Mouse (Mus musculus) CH12F3 (cell line): Measurements from ENCODE around the gene Srsf10.

Experiments used
- in situ Hi-C: fragments of 300-500 bp; cut with MboI; formaldehyde crosslinking; loops from 2 replicates; pipeline ENCODE4 v1.14.3; 2020; ENCODE audit warnings: low sequenced_read_pairs

Srsf10 gene

DNA sequence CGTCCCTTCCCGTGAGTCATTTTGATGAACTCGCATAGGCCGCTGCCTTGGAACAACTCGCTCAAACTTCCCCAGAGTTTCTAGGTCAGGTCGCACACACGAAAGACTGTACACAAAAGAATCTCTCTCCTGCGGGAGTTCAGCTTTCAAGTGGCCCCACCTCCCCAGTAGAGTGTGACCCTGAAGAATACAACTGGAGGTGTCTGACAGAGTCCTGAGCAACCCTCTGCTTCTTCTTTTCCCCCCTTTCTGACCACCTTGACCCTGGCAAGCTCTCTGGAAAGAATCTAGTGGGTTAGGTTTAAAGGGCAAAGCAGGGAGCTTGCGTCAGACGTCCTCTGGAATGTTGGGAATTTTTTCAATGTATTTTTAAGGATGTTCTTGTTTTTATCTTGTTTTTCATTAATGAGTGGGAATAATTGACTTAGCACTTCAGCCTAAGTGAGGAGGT is 27.9 kb downstream of the Srsf10 start:
- in situ Hi-C loops: loop anchor here (5.0 kb wide), 1 partner anchor 34 kb away; no protein-coding TSS in a partner anchor

GRCm38 (mm10) chr4:135883881-135884516 is 28.5 kb downstream of the Srsf10 start:
- in situ Hi-C loops: loop anchor here (5.0 kb wide), 1 partner anchor 33 kb away; no protein-coding TSS in a partner anchor

- in situ Hi-C loops: loop anchor here (5.0 kb wide), 1 partner anchor 33 kb away; no protein-coding TSS in a partner anchor
Measured at GRCm38 (mm10) chr4:135884531-135884930, 29.0 kb downstream of the Srsf10 start.

DNA sequence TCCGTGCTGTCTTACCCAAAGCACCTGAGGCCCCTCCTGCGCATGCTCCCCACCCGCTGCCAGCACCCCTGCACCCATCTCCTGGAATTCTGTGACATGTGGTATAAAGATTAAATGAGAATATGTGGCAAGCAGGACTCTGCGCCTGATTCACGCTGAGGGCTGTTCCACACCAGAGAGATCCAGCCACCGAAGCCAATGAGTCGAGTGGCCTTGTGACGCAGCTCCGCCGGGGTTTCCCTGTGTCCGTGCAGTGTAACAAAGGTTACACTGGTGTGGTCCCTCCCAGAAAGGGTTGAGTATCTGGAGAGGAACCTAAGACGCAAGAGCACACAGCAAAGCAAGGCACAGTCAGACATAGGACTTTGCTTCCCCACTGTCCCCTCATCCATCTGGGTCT is 30.1 kb downstream of the Srsf10 start:
- in situ Hi-C loops: no loop called here

DNA sequence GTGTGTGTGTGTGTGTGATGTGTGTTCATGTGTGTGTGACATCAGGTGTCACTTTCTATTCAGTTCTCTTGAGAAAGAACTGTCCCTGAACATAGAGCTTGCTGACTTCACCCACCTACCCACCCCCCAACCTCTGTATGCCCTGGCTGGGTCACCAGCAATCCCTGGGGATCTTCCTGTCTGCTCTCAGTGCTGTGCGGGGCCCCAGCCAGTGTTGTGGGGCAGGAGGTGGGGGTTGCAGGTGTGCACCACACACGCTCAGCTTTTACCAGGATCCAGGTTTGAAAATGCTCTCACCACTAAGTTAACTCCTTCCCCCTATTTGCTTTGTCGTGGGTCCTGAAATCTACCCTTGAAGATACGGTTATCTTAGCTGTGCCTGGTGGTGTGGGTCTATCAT is 30.6 kb downstream of the Srsf10 start:
- in situ Hi-C loops: no loop called here

GRCm38 (mm10) chr4:135888448-135889057 is 33.0 kb downstream of the Srsf10 start:
- in situ Hi-C loops: no loop called here

DNA sequence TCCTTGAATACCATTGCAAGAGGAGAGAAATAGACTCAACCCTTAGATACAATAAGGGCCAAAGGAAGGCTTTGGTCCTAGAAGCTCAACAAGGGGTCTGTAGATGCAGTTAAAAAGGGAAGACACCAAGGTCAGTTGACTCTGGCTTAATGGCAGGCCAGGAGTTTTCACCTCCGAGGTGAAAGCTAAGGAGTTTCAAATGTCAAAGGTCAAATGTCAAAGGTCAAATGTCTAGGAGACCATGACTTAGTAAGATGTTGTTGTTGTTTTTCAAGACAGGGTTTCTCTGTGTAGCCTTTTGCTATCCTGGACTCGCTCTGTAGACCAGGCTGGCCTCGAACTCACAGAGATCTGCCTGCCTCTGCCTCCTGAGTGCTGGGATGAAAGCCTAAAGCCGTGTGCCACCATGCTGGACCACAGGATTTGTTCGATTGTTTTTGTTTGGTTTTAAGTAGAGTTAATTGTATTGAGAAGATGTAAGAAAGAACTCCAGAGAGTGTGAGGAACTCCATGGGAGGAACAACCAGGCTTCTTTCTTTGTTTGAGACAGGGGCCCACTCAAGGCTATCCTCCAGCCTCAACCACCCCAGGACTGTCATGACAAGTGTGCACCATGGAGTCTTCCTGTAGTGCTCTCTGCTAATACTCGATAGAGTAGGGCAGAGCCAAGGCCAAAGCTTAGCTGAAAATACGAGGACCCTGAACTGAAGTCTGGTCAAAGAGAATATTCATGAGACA is 33.8 kb downstream of the Srsf10 start:
- in situ Hi-C loops: no loop called here

GRCm38 (mm10) chr4:135889884-135890283 is 34.3 kb downstream of the Srsf10 start:
- in situ Hi-C loops: no loop called here

DNA sequence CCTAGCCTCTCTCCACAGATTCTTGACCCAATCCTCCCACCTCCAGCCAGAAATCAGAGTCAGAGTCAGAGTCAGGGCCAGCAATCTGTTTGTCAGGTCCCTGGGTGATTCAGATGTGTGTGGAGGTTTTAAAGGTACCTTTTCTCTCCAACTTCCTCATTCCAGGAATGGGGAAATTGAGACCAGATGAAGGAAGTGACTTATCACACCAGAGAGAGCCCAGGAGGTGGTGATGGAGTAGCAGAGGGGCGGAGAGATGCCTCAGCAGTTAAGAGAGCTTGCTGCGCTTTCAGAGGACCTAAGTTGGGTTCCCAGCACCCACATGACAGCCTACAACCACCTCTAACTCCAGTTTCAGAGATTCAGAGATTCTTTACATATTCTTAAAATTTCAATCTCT is 36.0 kb downstream of the Srsf10 start:
- in situ Hi-C loops: no loop called here

DNA sequence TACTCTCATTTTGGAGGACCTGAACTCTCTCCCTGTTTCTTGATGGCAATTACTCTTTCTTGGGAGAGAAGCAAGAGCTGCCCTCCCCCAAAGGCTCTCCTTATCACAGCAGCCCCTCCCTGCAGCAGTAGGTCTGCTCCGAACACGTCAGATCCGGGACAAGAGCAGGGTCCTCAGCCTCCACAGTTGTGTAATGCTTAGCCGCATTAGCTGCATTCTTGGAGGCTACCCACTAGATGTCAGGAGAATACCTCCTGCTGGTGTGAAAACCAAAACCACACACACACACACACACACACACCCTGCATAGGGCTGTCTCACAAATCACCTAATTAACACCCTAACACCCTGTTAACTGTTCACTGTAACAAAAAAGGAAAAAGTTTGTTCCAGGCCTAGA is 37.3 kb downstream of the Srsf10 start:
- in situ Hi-C loops: no loop called here

DNA sequence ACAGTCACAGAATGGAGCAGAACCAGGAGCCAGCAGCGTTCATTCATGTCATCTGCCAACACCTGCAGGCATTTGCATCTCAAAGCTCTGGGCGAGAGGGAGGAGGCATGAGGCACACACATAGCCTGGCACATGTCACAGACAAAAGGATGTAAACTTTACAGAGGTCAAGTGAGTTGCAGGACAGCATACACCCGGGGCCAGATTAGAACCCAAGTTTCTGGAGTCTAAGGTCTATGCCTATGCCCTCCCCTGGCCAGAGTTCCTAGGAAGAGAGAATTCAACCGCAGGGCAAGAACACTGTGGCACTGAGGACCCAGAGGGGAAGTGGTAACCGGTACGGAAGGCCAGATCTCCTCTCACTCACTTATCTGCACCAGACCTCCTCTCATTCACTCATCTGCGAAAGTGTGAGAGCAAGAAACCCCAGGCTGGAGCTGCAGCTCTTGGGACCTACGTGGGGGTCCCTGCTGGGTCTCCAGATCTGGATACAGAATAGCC is 39.6 kb downstream of the Srsf10 start, which contains the start of gene Cnr2:
Gene Cnr2 (plus strand): TSS at position 324 of the 501 bp plus-strand sequence.
- in situ Hi-C loops: no loop called here

GRCm38 (mm10) chr4:135896157-135896556 is 40.6 kb downstream of the Srsf10 start:
- in situ Hi-C loops: no loop called here

DNA sequence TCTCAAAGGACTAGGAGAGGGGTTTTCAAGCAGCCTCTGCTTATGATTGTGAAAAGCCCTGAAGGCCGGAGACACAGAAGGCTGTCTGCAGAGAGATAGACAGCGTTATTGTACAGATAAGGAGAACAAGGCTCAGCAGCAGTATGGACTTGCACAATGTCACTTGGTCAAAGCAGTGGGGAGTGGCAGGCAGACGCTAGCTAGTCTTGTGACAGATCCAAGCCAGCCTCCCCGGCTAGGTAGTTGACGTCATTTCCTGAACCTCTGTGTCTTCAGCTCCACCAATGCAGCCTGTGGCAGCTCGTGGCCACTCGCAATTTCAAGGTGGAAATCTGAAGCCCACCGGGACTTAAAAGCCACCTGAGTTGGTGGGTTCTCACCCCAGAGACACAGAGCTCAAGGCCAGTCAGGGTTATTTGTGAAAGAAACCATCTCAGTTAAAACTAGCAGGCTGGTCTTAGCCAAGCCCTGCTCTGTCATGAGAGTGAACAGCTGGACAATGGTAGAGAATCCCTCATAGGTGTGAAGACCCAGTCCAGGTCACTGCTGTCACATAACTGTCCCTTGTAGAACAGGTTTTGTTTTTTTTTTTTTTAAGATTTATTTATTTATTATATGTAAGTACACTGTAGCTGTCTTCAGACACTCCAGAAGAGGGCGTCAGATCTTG is 43.0 kb downstream of the Srsf10 start:
- in situ Hi-C loops: no loop called here

DNA sequence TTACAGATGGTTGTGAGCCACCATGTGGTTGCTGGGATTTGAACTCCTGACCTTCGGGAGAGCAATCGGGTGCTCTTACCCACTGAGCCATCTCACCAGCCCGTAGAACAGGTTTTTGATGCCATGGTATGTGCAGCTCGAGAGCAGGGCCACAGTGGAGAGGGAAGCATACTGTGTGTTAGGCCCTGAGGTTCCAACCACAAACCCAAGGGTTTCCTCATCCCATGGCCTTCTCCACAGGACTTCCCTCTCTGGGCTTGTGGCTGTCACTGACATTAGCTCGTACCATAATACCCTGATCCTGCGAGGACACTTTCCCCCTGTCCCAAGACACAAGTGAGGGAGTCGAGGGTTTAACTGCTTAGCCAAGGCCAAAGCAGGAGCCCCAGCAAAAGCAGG is 43.5 kb downstream of the Srsf10 start:
- in situ Hi-C loops: no loop called here

- in situ Hi-C loops: no loop called here
Measured at GRCm38 (mm10) chr4:135900008-135900407, 44.5 kb downstream of the Srsf10 start.

DNA sequence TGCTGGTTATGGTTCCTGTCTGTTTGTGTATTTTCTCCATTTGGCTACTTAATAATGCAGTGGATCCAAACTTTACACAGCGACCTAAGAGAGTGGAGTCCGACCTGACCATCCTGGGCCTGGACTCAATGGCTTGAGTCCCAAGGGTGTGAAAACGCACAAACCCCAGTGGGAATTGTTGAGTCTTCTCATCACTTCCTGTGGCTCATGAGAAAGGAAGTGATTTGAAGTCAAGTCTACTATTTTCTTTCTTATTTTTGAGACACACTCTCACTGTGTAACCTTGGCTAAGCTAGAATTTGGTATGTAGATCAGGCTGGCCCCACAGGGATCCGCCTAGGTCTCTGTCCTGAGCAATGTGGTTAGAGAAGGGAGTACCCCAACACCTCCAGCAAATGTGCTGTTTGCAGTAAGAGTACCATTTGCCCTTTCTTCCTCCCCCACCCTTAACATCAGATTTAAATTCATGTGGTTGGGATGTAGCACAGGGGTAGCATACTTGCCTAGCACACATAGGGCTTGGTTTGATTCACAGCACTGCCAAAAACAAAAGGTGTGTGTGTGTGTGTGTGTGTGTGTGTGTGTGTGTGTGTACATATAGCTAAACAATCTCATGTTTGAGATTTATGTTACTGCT is 47.2 kb downstream of the Srsf10 start:
- in situ Hi-C loops: no loop called here

GRCm38 (mm10) chr4:135904810-135905209 is 49.3 kb downstream of the Srsf10 start:
- in situ Hi-C loops: no loop called here

GRCm38 (mm10) chr4:135906633-135907032 is 51.1 kb downstream of the Srsf10 start:
- in situ Hi-C loops: no loop called here

- in situ Hi-C loops: no loop called here
Measured at GRCm38 (mm10) chr4:135909326-135910066, 53.9 kb downstream of the Srsf10 start.

- in situ Hi-C loops: no loop called here
Measured at GRCm38 (mm10) chr4:135911531-135911930, 56.0 kb downstream of the Srsf10 start.
